Mouse (Mus musculus) limb, embryonic 13.5 days (tissue): ENCODE measurements around the gene Rrp1. TPM values are rescaled to one million over a fixed set of nuclear protein-coding genes. Genes with fewer than 3 reads are reported as not detected.

ENCODE experiments used
- ATAC-seq: fragments of 200-750 bp; cut with Nextera tagmentation; 2 replicates; pipeline ENCODE4 v1.8.0; 2017; ENCODE audit warnings: low read depth, moderate number of reproducible peaks, moderate TSS enrichment; ENCODE audit not compliant: low FRiP score
- H3K27ac ChIP-seq: fragments of 300-500 bp; sonication (generic); 2 replicates; pipeline ENCODE4 v1.5.1; 2015; ENCODE audit warnings: inconsistent platforms, mild to moderate bottlenecking, moderate library complexity
- H3K27me3 ChIP-seq: fragments of 300-500 bp; sonication (generic); 2 replicates; pipeline ENCODE4 v1.6.1; 2015; ENCODE audit warnings: mild to moderate bottlenecking, inconsistent platforms
- H3K36me3 ChIP-seq: fragments of 300-500 bp; sonication (generic); 2 replicates; pipeline ENCODE4 v1.6.1; 2015; ENCODE audit warnings: inconsistent platforms, mild to moderate bottlenecking, moderate library complexity
- H3K4me1 ChIP-seq: fragments of 300-500 bp; sonication (generic); 2 replicates; pipeline ENCODE4 v1.6.1; 2015; ENCODE audit warnings: inconsistent platforms
- H3K4me2 ChIP-seq: fragments of 300-500 bp; sonication (generic); replicated peaks from 2 replicates; pipeline ENCODE4 v1.6.1; 2015; ENCODE audit warnings: inconsistent platforms, mild to moderate bottlenecking, moderate library complexity
- H3K4me3 ChIP-seq: fragments of 300-500 bp; sonication (generic); 2 replicates; pipeline ENCODE4 v1.5.1; 2015; ENCODE audit warnings: moderate library complexity, mild to moderate bottlenecking, inconsistent platforms
- H3K9ac ChIP-seq: fragments of 300-500 bp; sonication (generic); 2 replicates; pipeline ENCODE4 v1.6.1; 2015; ENCODE audit warnings: mild to moderate bottlenecking, inconsistent platforms
- H3K9me3 ChIP-seq: fragments of 300-500 bp; sonication (generic); 2 replicates; pipeline ENCODE4 v1.6.1; 2016; ENCODE audit warnings: inconsistent platforms
- WGBS: fragments of 180-500 bp; shearing (Covaris S2); methylation state at CpG from one replicate; pipeline ENCODE4 v1.1.7; 2015; 5-methylcytosine and 5-hydroxymethylcytosine counted together
- polyA plus RNA-seq: library from polyadenylated mRNA; unstranded; fragments of >200 nt; fragmentation: Nextera tagmentation; extraction: Ambion mirVana; gene quantifications from 2 replicates; pipeline ENCODE4 v1.2.1, GENCODE M21; 2015

Rrp1 gene
- polyA plus RNA-seq, 1 experiment from 2014 or later, result 326 TPM

- peaks cover 61% of the 10 kb centered on the region for H3K36me3 ChIP-seq
- no peak for ATAC-seq
- H3K9ac ChIP-seq, result no peak overlapping the region
- WGBS, result 77% methylated on average over 5 of the region's 5 CpGs
- H3K4me1 ChIP-seq, result no peaks in the 10 kb centered on the region
- H3K27me3 ChIP-seq, result no peaks in the 10 kb centered on the region
- no peak overlapping the region for H3K4me2 ChIP-seq
- H3K27ac ChIP-seq, result no peak overlapping the region
- no peaks in the 10 kb centered on the region for H3K9me3 ChIP-seq
- H3K4me3 ChIP-seq, result no peak overlapping the region
Observed at GRCm38 (mm10) chr10:78441606-78442005, 28.8 kb upstream of the Rrp1 start.

GRCm38 (mm10) chr10:78440812-78441211 lies 28.0 kb upstream of the Rrp1 start:
- ATAC-seq, result no peak
- 68% methylated on average over 9 of the region's 9 CpGs for WGBS
- Histone ChIP-seq H3K4me1 (no peaks in the 10 kb centered on the region), H3K27ac (no peak overlapping the region), H3K36me3 (peaks cover 55% of the 10 kb centered on the region), H3K9me3 (no peaks in the 10 kb centered on the region), H3K9ac (no peak overlapping the region), H3K27me3 (no peaks in the 10 kb centered on the region), H3K4me3 (no peak overlapping the region), H3K4me2 (no peak overlapping the region)

GRCm38 (mm10) chr10:78439990-78440389 lies 27.1 kb upstream of the Rrp1 start:
- no peak for ATAC-seq
- Histone ChIP-seq H3K4me3 (no peak overlapping the region), H3K4me1 (no peaks in the 10 kb centered on the region), H3K27ac (no peak overlapping the region), H3K27me3 (no peaks in the 10 kb centered on the region), H3K9me3 (no peaks in the 10 kb centered on the region), H3K36me3 (peaks cover 47% of the 10 kb centered on the region), H3K9ac (no peak overlapping the region), H3K4me2 (no peak overlapping the region)
- WGBS, result 87% methylated on average over 7 of the region's 7 CpGs

- Histone ChIP-seq H3K27me3 (no peaks in the 10 kb centered on the region), H3K4me2 (no peak overlapping the region), H3K27ac (no peak overlapping the region), H3K4me1 (no peaks in the 10 kb centered on the region), H3K9ac (no peak overlapping the region), H3K36me3 (peaks cover 42% of the 10 kb centered on the region), H3K9me3 (no peaks in the 10 kb centered on the region), H3K4me3 (no peak overlapping the region)
- no peak for ATAC-seq
- 63% methylated on average over 5 of the region's 5 CpGs for WGBS
Observed at GRCm38 (mm10) chr10:78439550-78439949, 26.7 kb upstream of the Rrp1 start.

GRCm38 (mm10) chr10:78438094-78438493 lies 25.3 kb upstream of the Rrp1 start:
- 9% methylated on average over 5 of the region's 5 CpGs for WGBS
- no peaks in the 10 kb centered on the region for H3K9me3 ChIP-seq
- peaks cover 30% of the 10 kb centered on the region for H3K36me3 ChIP-seq
- no peak; the same call in 1 of the 2 replicates for ATAC-seq
- H3K4me2 ChIP-seq, result no peak overlapping the region
- H3K27me3 ChIP-seq, result no peaks in the 10 kb centered on the region
- no peak overlapping the region for H3K9ac ChIP-seq
- H3K4me3 ChIP-seq, result no peak overlapping the region
- H3K27ac ChIP-seq, result no peak overlapping the region
- H3K4me1 ChIP-seq, result no peaks in the 10 kb centered on the region

- Histone ChIP-seq H3K4me3 (no peak overlapping the region), H3K27me3 (no peaks in the 10 kb centered on the region), H3K27ac (no peak overlapping the region), H3K36me3 (peaks cover 15% of the 10 kb centered on the region), H3K4me1 (no peaks in the 10 kb centered on the region), H3K4me2 (no peak overlapping the region), H3K9me3 (no peaks in the 10 kb centered on the region), H3K9ac (no peak overlapping the region)
- 68% methylated on average over 3 of the region's 3 CpGs for WGBS
- no peak for ATAC-seq
Observed at GRCm38 (mm10) chr10:78432853-78433252, 20.0 kb upstream of the Rrp1 start.

GRCm38 (mm10) chr10:78429776-78430175 lies 16.9 kb upstream of the Rrp1 start:
- H3K36me3 ChIP-seq, result peaks cover 25% of the 10 kb centered on the region
- peaks cover 10% of the 10 kb centered on the region for H3K4me1 ChIP-seq
- H3K4me2 ChIP-seq, result no peak overlapping the region
- H3K4me3 ChIP-seq, result no peak overlapping the region
- no peak overlapping the region for H3K9ac ChIP-seq
- no peak overlapping the region for H3K27ac ChIP-seq
- 92% methylated on average over 2 of the region's 2 CpGs for WGBS
- H3K9me3 ChIP-seq, result no peaks in the 10 kb centered on the region
- no peak for ATAC-seq
- no peaks in the 10 kb centered on the region for H3K27me3 ChIP-seq

GRCm38 (mm10) chr10:78429180-78429579 lies 16.3 kb upstream of the Rrp1 start:
- no peak overlapping the region for H3K9ac ChIP-seq
- no peak overlapping the region for H3K4me3 ChIP-seq
- H3K4me2 ChIP-seq, result no peak overlapping the region
- 94% methylated on average over 5 of the region's 5 CpGs for WGBS
- peaks cover 25% of the 10 kb centered on the region for H3K36me3 ChIP-seq
- ATAC-seq, result no peak
- H3K9me3 ChIP-seq, result no peaks in the 10 kb centered on the region
- H3K27me3 ChIP-seq, result no peaks in the 10 kb centered on the region
- H3K27ac ChIP-seq, result no peak overlapping the region
- H3K4me1 ChIP-seq, result peaks cover 10% of the 10 kb centered on the region

GRCm38 (mm10) chr10:78428070-78428469 lies 15.2 kb upstream of the Rrp1 start:
- Histone ChIP-seq H3K4me3 (no peak overlapping the region), H3K36me3 (peaks cover 25% of the 10 kb centered on the region), H3K9me3 (no peaks in the 10 kb centered on the region), H3K27me3 (no peaks in the 10 kb centered on the region), H3K4me1 (peaks cover 10% of the 10 kb centered on the region), H3K27ac (no peak overlapping the region), H3K4me2 (no peak overlapping the region), H3K9ac (no peak overlapping the region)
- no peak for ATAC-seq
- 92% methylated on average over 11 of the region's 11 CpGs for WGBS

- peak; percentile 2; the same call in 1 of the 2 replicates for ATAC-seq
- Histone ChIP-seq H3K4me2 (peak overlapping the region; percentile 73), H3K9ac (peak overlapping the region; percentile 92), H3K4me3 (peak overlapping the region; percentile 82), H3K27ac (peak overlapping the region; percentile 70), H3K27me3 (no peaks in the 10 kb centered on the region), H3K36me3 (peaks cover 25% of the 10 kb centered on the region), H3K9me3 (no peaks in the 10 kb centered on the region), H3K4me1 (peaks cover 10% of the 10 kb centered on the region)
- 42% methylated on average over 6 of the region's 6 CpGs for WGBS
Observed at GRCm38 (mm10) chr10:78426117-78426735, 13.4 kb upstream of the Rrp1 start.

GRCm38 (mm10) chr10:78425181-78426041 lies 12.6 kb upstream of the Rrp1 start, which contains the start of gene Cstb:
Cstb (plus strand) TSS chr10:78425669.
- peak; percentile 95 for ATAC-seq
- Histone ChIP-seq H3K27me3 (no peaks in the 10 kb centered on the region), H3K9me3 (no peaks in the 10 kb centered on the region), H3K4me1 (peaks cover 10% of the 10 kb centered on the region), H3K9ac (peak within 1 kb of the TSS; percentile 92), H3K4me2 (peak within 1 kb of the TSS; percentile 73), H3K4me3 (peak within 1 kb of the TSS; percentile 82), H3K27ac (peak within 1 kb of the TSS; percentile 70), H3K36me3 (peaks cover 25% of the 10 kb centered on the region)
- WGBS, result 1% methylated on average over 40 of the region's 40 CpGs

- Histone ChIP-seq H3K4me3 (no peak overlapping the region), H3K27ac (no peak overlapping the region), H3K4me1 (peaks cover 10% of the 10 kb centered on the region), H3K27me3 (no peaks in the 10 kb centered on the region), H3K36me3 (peaks cover 7% of the 10 kb centered on the region), H3K9me3 (no peaks in the 10 kb centered on the region), H3K4me2 (no peak overlapping the region), H3K9ac (no peak overlapping the region)
- ATAC-seq, result no peak
- WGBS, result 90% methylated on average over 3 of the region's 3 CpGs
Observed at GRCm38 (mm10) chr10:78422614-78423013, 9.8 kb upstream of the Rrp1 start.
